Comparison of ENCODE assay signal across 29 mouse cellular contexts in genomic region chr10:23060694-23061060, GRCm38 (mm10).
DNase-seq lines count a peak whose midpoint lies in the region; ATAC-seq and TF ChIP-seq lines count a peak whose summit lies in the region.
"Had no signal": no experiment of that assay in that cellular context is flagged by ENCODE, and none has a peak within 500 bp of the region (broad histone marks: within the 10 kb centered on the region; RNA-seq: fewer than 3 reads in every experiment).

No protein-coding gene starts in this region.

- H3K36me3 ChIP-seq in kidney, embryonic 15.5 days = no peaks in the 10 kb centered on the region
- no peaks in the 10 kb centered on the region for H3K36me3 ChIP-seq in lung, embryonic 16.5 days (ENCODE audit: control insufficient read depth, insufficient read depth, low read length)
- no peaks in the 10 kb centered on the region for H3K36me3 ChIP-seq in intestine, embryonic 16.5 days (ENCODE audit: control insufficient read depth, insufficient read depth, low read length)
- H3K36me3 ChIP-seq: forebrain, embryonic 12.5 days; G1E; hindbrain, embryonic 15.5 days; limb, embryonic 15.5 days; midbrain, embryonic 10.5 days; neural tube, embryonic 13.5 days had no signal

- no peak overlapping the region for H3K9ac ChIP-seq in kidney, embryonic 15.5 days
- H3K9ac ChIP-seq in lung, embryonic 16.5 days (ENCODE audit: low read length) = no peak overlapping the region
- no peak overlapping the region for H3K9ac ChIP-seq in intestine, embryonic 16.5 days (ENCODE audit: low read depth, low read length)
- H3K9ac ChIP-seq: forebrain, embryonic 12.5 days; hindbrain, embryonic 15.5 days; limb, embryonic 15.5 days; liver, embryonic 14.5 days; neural tube, embryonic 13.5 days had no signal

- ATAC-seq in kidney, embryonic 15.5 days (replicated peaks; ENCODE audit: low FRiP score) = no peak
- peak; percentile 51 for ATAC-seq in lung, embryonic 16.5 days (ENCODE audit: low read depth)
- no peak for ATAC-seq in intestine, embryonic 16.5 days
- ATAC-seq: midbrain, embryonic 16.5 days; Patski had no signal

- H3K27ac ChIP-seq in kidney, embryonic 15.5 days = peak overlapping the region; percentile 86
- peak overlapping the region; percentile 88 for H3K27ac ChIP-seq in lung, embryonic 16.5 days (ENCODE audit: low read length)
- peak overlapping the region; percentile 50; the same call in 1 of the 2 replicates for H3K27ac ChIP-seq in intestine, embryonic 16.5 days (ENCODE audit: low read length)
- H3K27ac ChIP-seq: forebrain, embryonic 12.5 days; gastrocnemius, adult 2 months; hindbrain, embryonic 15.5 days; limb, embryonic 15.5 days; liver, embryonic 14.5 days; midbrain, embryonic 10.5 days; neural tube, embryonic 13.5 days had no signal

- 66% methylated on average over 3 of the region's 3 CpGs for WGBS in kidney, embryonic 15.5 days
- WGBS in lung, embryonic 16.5 days = 40% methylated on average over 3 of the region's 3 CpGs
- 61% methylated on average over 3 of the region's 3 CpGs for WGBS in lung, adult 2 months
- WGBS in intestine, embryonic 16.5 days = 69% methylated on average over 3 of the region's 3 CpGs

- H3K9me3 ChIP-seq in kidney, embryonic 15.5 days (replicated peaks) = no peaks in the 10 kb centered on the region
- H3K9me3 ChIP-seq in lung, embryonic 16.5 days (ENCODE audit: control insufficient read depth, low read length) = no peaks in the 10 kb centered on the region
- H3K9me3 ChIP-seq in intestine, embryonic 16.5 days (ENCODE audit: control insufficient read depth, low read length) = no peaks in the 10 kb centered on the region
- H3K9me3 ChIP-seq: forebrain, embryonic 12.5 days; G1E; hindbrain, embryonic 15.5 days; limb, embryonic 15.5 days; midbrain, embryonic 10.5 days; neural tube, embryonic 13.5 days had no signal

- DNase-seq in kidney, postnatal 36 days = no peak
- no peak for DNase-seq in lung, adult 2 months
- no peak for DNase-seq in urinary bladder, postnatal 36 days (ENCODE audit: low spot score in 2 of 2)
- no peak for DNase-seq in T-cell, adult 2 months (ENCODE audit: low spot score)
- DNase-seq: adrenal gland, adult 2 months; B cell, adult 2 months; cerebellum, adult 11 months; cerebellum, adult 9-11 months; gastrocnemius, adult 2 months; heart, postnatal 4 days; kidney, adult 11 months; layer of hippocampus, adult 9-11 months; right cerebral cortex, adult 18-20 months; right cerebral cortex, postnatal 4 days had no signal

- H3K27me3 ChIP-seq in kidney, embryonic 15.5 days = no peaks in the 10 kb centered on the region
- H3K27me3 ChIP-seq in lung, embryonic 16.5 days (ENCODE audit: control insufficient read depth, insufficient read depth, low read depth, low read length) = no peaks in the 10 kb centered on the region
- H3K27me3 ChIP-seq in intestine, embryonic 16.5 days (replicated peaks; ENCODE audit: control insufficient read depth, insufficient read depth, low read length) = no peaks in the 10 kb centered on the region
- H3K27me3 ChIP-seq: CH12.LX; forebrain, embryonic 12.5 days; hindbrain, embryonic 15.5 days; neural tube, embryonic 13.5 days had no signal

- no peak overlapping the region for H3K4me3 ChIP-seq in kidney, embryonic 15.5 days (replicated peaks)
- H3K4me3 ChIP-seq in lung, embryonic 16.5 days (ENCODE audit: low read length) = no peak overlapping the region
- no peak overlapping the region for H3K4me3 ChIP-seq in lung, adult 2 months (replicated peaks; ENCODE audit: extremely low read depth, low read depth, low read length)
- H3K4me3 ChIP-seq in intestine, embryonic 16.5 days (ENCODE audit: low read length) = no peak overlapping the region
- H3K4me3 ChIP-seq: erythroblast, embryonic 14.5 days; forebrain, embryonic 12.5 days; gastrocnemius, adult 2 months; hindbrain, embryonic 15.5 days; limb, embryonic 15.5 days; midbrain, embryonic 10.5 days; myocyte; neural tube, embryonic 13.5 days had no signal

- TF ChIP-seq POLR2A in lung, adult 2 months (IDR thresholded peaks at IDR 0.05; ENCODE audit: borderline replicate concordance, extremely low read depth, low read depth, low read length) = no peak

- H3K4me1 ChIP-seq in kidney, embryonic 15.5 days = 0 out of 2 replicates have a peak, but pooled peaks cover 4% of the 10 kb centered on the region
- peaks cover 11% of the 10 kb centered on the region; the same call in 1 of the 2 replicates for H3K4me1 ChIP-seq in lung, embryonic 16.5 days (replicated peaks; ENCODE audit: control insufficient read depth, insufficient read depth, low read length)
- no peaks in the 10 kb centered on the region for H3K4me1 ChIP-seq in lung, adult 2 months (ENCODE audit: control insufficient read depth, insufficient read depth, low read length)
- 0 out of 2 replicates have a peak, but pooled peaks cover 5% of the 10 kb centered on the region for H3K4me1 ChIP-seq in intestine, embryonic 16.5 days (ENCODE audit: control insufficient read depth, insufficient read depth, low read length)
- H3K4me1 ChIP-seq: forebrain, embryonic 12.5 days; hindbrain, embryonic 15.5 days; limb, embryonic 15.5 days; neural tube, embryonic 13.5 days had no signal

- H3K4me2 ChIP-seq in kidney, embryonic 15.5 days = no peak overlapping the region
- H3K4me2 ChIP-seq in lung, embryonic 16.5 days (ENCODE audit: low read depth, low read length) = no peak overlapping the region
- H3K4me2 ChIP-seq in intestine, embryonic 16.5 days (ENCODE audit: low read depth, low read length) = no peak overlapping the region
- H3K4me2 ChIP-seq: forebrain, embryonic 12.5 days; hindbrain, embryonic 15.5 days; limb, embryonic 15.5 days; neural tube, embryonic 13.5 days had no signal

- no peak for TF ChIP-seq CTCF in lung, adult 2 months (IDR thresholded peaks at IDR 0.05; ENCODE audit: insufficient read depth, low read length)
